Mouse (Mus musculus) liver, embryonic 14.5 days (tissue): ENCODE measurements around the gene Arl14.

Experiments
- CTCF ChIP-seq: IDR thresholded peaks from 2 replicates; pipeline ENCODE4 v1.5.1; 2016; ENCODE audit warnings: antibody characterized with exemption, low read depth, control low read depth
- EP300 ChIP-seq: IDR thresholded peaks from 2 replicates; pipeline ENCODE4 v1.6.1; 2016; ENCODE audit warnings: antibody characterized with exemption, low read depth

DNA sequence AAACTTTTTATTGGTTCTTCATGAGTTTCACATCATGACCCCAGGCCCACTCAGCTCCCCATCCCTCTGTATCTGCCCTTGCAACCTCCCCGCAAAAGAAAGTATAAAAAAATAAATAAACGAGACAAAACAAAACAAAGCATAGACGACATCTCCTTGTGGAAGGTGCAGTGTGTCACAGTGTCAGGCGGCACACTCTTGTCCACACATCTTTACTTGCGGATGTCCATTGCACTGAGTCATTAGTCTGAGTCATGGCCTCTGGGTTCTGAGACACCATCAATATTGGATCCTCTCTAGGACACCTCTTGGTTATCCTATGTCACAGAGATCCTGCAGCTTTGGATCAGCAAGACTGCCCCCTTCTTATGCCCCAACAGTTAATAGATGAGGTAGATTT, 7.7 kb upstream of the Arl14 start:
- TF ChIP-seq CTCF (no peak), EP300 (no peak)
